Mouse (Mus musculus) limb, embryonic 11.5 days (tissue): ENCODE data around the gene Rab17. TPM values are rescaled to one million over a fixed set of nuclear protein-coding genes. Genes with fewer than 3 reads are reported as not detected.

ENCODE experiments used
- ATAC-seq: fragments of 200-750 bp; cut with Nextera tagmentation; 2 replicates; pipeline ENCODE4 v1.8.0; 2017; ENCODE audit warnings: low read depth; ENCODE audit not compliant: insufficient number of reproducible peaks, low FRiP score, low TSS enrichment
- DNase-seq: peaks from one replicate; pipeline ENCODE4 v3.0.0-alpha.2; 2015; ENCODE audit warnings: low spot score
- H3K27ac ChIP-seq: fragments of 300-500 bp; sonication (generic); replicated peaks from 2 replicates; pipeline ENCODE4 v1.5.1; 2014; ENCODE audit warnings: low read depth, mild to moderate bottlenecking, low read length
- H3K27me3 ChIP-seq: fragments of 300-500 bp; sonication (generic); 2 replicates; pipeline ENCODE4 v1.6.1; 2014; ENCODE audit warnings: mild to moderate bottlenecking, low read length, mixed read lengths; ENCODE audit not compliant: control insufficient read depth, insufficient read depth
- H3K36me3 ChIP-seq: fragments of 300-500 bp; sonication (generic); 2 replicates; pipeline ENCODE4 v1.6.1; 2014; ENCODE audit warnings: mild to moderate bottlenecking, low read length, moderate library complexity, mixed read lengths; ENCODE audit not compliant: control insufficient read depth, insufficient read depth
- H3K4me1 ChIP-seq: fragments of 300-500 bp; sonication (generic); 2 replicates; pipeline ENCODE4 v1.6.1; 2014; ENCODE audit warnings: low read length, mixed read lengths; ENCODE audit not compliant: control insufficient read depth, insufficient read depth
- H3K4me2 ChIP-seq: fragments of 300-500 bp; sonication (generic); 2 replicates; pipeline ENCODE4 v1.6.1; 2014; ENCODE audit warnings: low read depth, mild to moderate bottlenecking, moderate library complexity; ENCODE audit not compliant: severe bottlenecking
- H3K4me3 ChIP-seq: fragments of 300-500 bp; sonication (generic); 2 replicates; pipeline ENCODE4 v1.5.1; 2014; ENCODE audit warnings: low read depth, low read length
- H3K9ac ChIP-seq: fragments of 300-500 bp; sonication (generic); 2 replicates; pipeline ENCODE4 v1.6.1; 2014; ENCODE audit warnings: mild to moderate bottlenecking, low read length
- H3K9me3 ChIP-seq: fragments of 300-500 bp; sonication (generic); 2 replicates; pipeline ENCODE4 v1.6.1; 2016; ENCODE audit warnings: low read length; ENCODE audit not compliant: control insufficient read depth
- WGBS: fragments of 180-500 bp; shearing (Covaris S2); extraction: QIAGEN DNeasy Blood & Tissue Kit; methylation state at CpG from one replicate; pipeline ENCODE4 v1.1.7; 2014; 5-methylcytosine and 5-hydroxymethylcytosine counted together
- polyA plus RNA-seq: library from polyadenylated mRNA; unstranded; fragments of >200 nt; fragmentation: Nextera tagmentation; extraction: Ambion mirVana; gene quantifications from 2 replicates; pipeline ENCODE4 v1.2.1, GENCODE M21; 2014

Gene Rab17
- polyA plus RNA-seq, 1 experiment from 2014 or later: 1.0 TPM

DNA sequence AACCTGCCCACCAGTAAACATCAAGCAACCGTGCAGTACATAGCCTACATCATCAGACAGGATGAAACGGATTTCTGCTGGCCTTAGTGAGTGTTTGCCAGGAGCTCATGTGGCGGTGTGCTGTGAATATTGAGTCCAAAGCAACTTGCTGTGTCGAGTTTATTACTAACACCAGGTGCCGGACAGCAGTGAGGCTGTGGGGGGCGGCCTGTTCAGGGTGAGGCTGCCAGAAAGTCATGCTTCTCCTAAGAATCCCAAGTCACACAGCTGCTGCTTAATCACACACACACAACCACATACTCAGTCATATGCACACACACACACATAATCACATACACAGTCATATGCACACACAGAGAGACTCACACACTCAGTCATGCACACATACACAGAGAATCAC, 56.2 kb downstream of the Rab17 start:
- H3K4me2 ChIP-seq: no peak overlapping the region
- 60% methylated on average over 6 of the region's 6 CpGs for WGBS
- H3K9ac ChIP-seq: no peak overlapping the region
- H3K9me3 ChIP-seq: no peaks in the 10 kb centered on the region
- H3K36me3 ChIP-seq: no peaks in the 10 kb centered on the region
- no peak overlapping the region for H3K4me3 ChIP-seq
- H3K27me3 ChIP-seq: no peaks in the 10 kb centered on the region
- ATAC-seq (no peak), DNase-seq (no peak)
- H3K27ac ChIP-seq: no peak overlapping the region
- peaks cover 9% of the 10 kb centered on the region for H3K4me1 ChIP-seq

GRCm38 (mm10) chr1:90909631-90910152, 59.8 kb downstream of the Rab17 start:
- Histone ChIP-seq H3K9me3 (no peaks in the 10 kb centered on the region), H3K9ac (no peak overlapping the region), H3K36me3 (no peaks in the 10 kb centered on the region), H3K4me2 (no peak overlapping the region), H3K4me3 (no peak overlapping the region), H3K4me1 (no peaks in the 10 kb centered on the region; the same call in 1 of the 2 replicates), H3K27ac (no peak overlapping the region), H3K27me3 (no peaks in the 10 kb centered on the region)
- ATAC-seq (no peak), DNase-seq (no peak)
- 53% methylated on average over 17 of the region's 17 CpGs for WGBS

- Histone ChIP-seq H3K4me1 (no peaks in the 10 kb centered on the region), H3K4me3 (no peak overlapping the region), H3K9ac (no peak overlapping the region; the same call in 1 of the 2 replicates), H3K4me2 (no peak overlapping the region), H3K9me3 (no peaks in the 10 kb centered on the region), H3K27me3 (no peaks in the 10 kb centered on the region), H3K27ac (no peak overlapping the region), H3K36me3 (no peaks in the 10 kb centered on the region)
- no peak for ATAC-seq
- DNase-seq: no peak
These were observed 60.3 kb downstream of the Rab17 start for GRCm38 (mm10) chr1:90909161-90909560.

Other genes with a start within 250 kb of the Rab17 start
- 7.5 and 10.3 TPM in 2 replicates for gene Col6a3, start 125.7 kb downstream of the Rab17 start, polyA plus RNA-seq
- gene Mlph, start 54.6 kb downstream of the Rab17 start, polyA plus RNA-seq: 0.08 and 0.17 TPM in 2 replicates
- not detected in 2 replicates for gene Prlh, start 16.6 kb downstream of the Rab17 start, polyA plus RNA-seq
- 26.0 and 26.2 TPM in 2 replicates for gene Lrrfip1, start 29.1 kb upstream of the Rab17 start, polyA plus RNA-seq
- 0.52 and 1.5 TPM in 2 replicates for gene Rbm44, start 175.4 kb upstream of the Rab17 start, polyA plus RNA-seq
- 0.37 and 0.47 TPM in 2 replicates for gene Ramp1, start 210.2 kb upstream of the Rab17 start, polyA plus RNA-seq